Mouse (Mus musculus): ENCODE measurements at regions not wholly inside any gene's neighbourhood (a gene's known extent, or its start where the extent isn't known, plus 50 kb on each side); places are given as distances from the start of the nearest gene placed in this dataset.

- TF ChIP-seq EP300 (IDR thresholded peaks at IDR 0.05) (no peak), CTCF (IDR thresholded peaks at IDR 0.05) (peak; percentile 67)
- no peak overlapping the region for H3K4me3 ChIP-seq (ENCODE audit: low read depth, low read length)
- H3K4me2 ChIP-seq (replicated peaks; ENCODE audit: low read depth, low read length) = no peak overlapping the region
- H3K9ac ChIP-seq (replicated peaks; ENCODE audit: low read depth) = no peak overlapping the region
- H3K27ac ChIP-seq (ENCODE audit: low read length) = no peak overlapping the region
- no peaks in the 10 kb centered on the region for H3K36me3 ChIP-seq (ENCODE audit: insufficient read depth, low read length)
- DNase-seq (ENCODE audit: low spot score) = peak; percentile 85
- H3K9me3 ChIP-seq (ENCODE audit: low read length) = no peaks in the 10 kb centered on the region
- WGBS = 46% methylated on average over 14 of the region's 14 CpGs
- H3K27me3 ChIP-seq (replicated peaks; ENCODE audit: insufficient read depth, low read length) = no peaks in the 10 kb centered on the region
- ATAC-seq = no peak
- H3K4me1 ChIP-seq (ENCODE audit: insufficient read depth, low read depth, low read length) = no peaks in the 10 kb centered on the region
Measured at GRCm38 (mm10) chr3:29812480-29813240, 730.8 kb downstream of the Egfem1 start.

- Histone ChIP-seq H3K9ac (replicated peaks; ENCODE audit: low read depth) (no peak overlapping the region), H3K4me3 (ENCODE audit: low read depth, low read length) (no peak overlapping the region), H3K36me3 (ENCODE audit: insufficient read depth, low read length) (no peaks in the 10 kb centered on the region), H3K27me3 (replicated peaks; ENCODE audit: insufficient read depth, low read length) (no peaks in the 10 kb centered on the region), H3K4me2 (replicated peaks; ENCODE audit: low read depth, low read length) (no peak overlapping the region), H3K9me3 (ENCODE audit: low read length) (no peaks in the 10 kb centered on the region), H3K27ac (ENCODE audit: low read length) (no peak overlapping the region), H3K4me1 (ENCODE audit: insufficient read depth, low read depth, low read length) (no peaks in the 10 kb centered on the region)
- no peak for DNase-seq (ENCODE audit: low spot score)
- 75% methylated on average over 2 of the region's 2 CpGs for WGBS
- ATAC-seq = no peak
- TF ChIP-seq EP300 (IDR thresholded peaks at IDR 0.05) (no peak), CTCF (IDR thresholded peaks at IDR 0.05) (no peak)
Measured at GRCm38 (mm10) chr3:29806046-29806445, 724.2 kb downstream of the Egfem1 start.

GRCm38 (mm10) chr3:29803456-29803855 lies 721.6 kb downstream of the Egfem1 start:
- ATAC-seq = no peak
- 43% methylated on average over 5 of the region's 5 CpGs for WGBS
- Histone ChIP-seq H3K36me3 (ENCODE audit: insufficient read depth, low read length) (no peaks in the 10 kb centered on the region), H3K4me3 (ENCODE audit: low read depth, low read length) (no peak overlapping the region), H3K9ac (replicated peaks; ENCODE audit: low read depth) (no peak overlapping the region), H3K4me1 (ENCODE audit: insufficient read depth, low read depth, low read length) (no peaks in the 10 kb centered on the region), H3K27ac (ENCODE audit: low read length) (no peak overlapping the region), H3K9me3 (ENCODE audit: low read length) (no peaks in the 10 kb centered on the region), H3K27me3 (replicated peaks; ENCODE audit: insufficient read depth, low read length) (no peaks in the 10 kb centered on the region), H3K4me2 (replicated peaks; ENCODE audit: low read depth, low read length) (no peak overlapping the region)
- no peak for DNase-seq (ENCODE audit: low spot score)
- TF ChIP-seq CTCF (IDR thresholded peaks at IDR 0.05) (no peak), EP300 (IDR thresholded peaks at IDR 0.05) (no peak)

- no peaks in the 10 kb centered on the region for H3K36me3 ChIP-seq (ENCODE audit: insufficient read depth, low read length)
- no peaks in the 10 kb centered on the region for H3K9me3 ChIP-seq (ENCODE audit: low read length)
- H3K9ac ChIP-seq (replicated peaks; ENCODE audit: low read depth) = no peak overlapping the region
- WGBS = 49% methylated on average over 3 of the region's 3 CpGs
- no peaks in the 10 kb centered on the region for H3K4me1 ChIP-seq (ENCODE audit: insufficient read depth, low read depth, low read length)
- no peak for ATAC-seq
- DNase-seq (ENCODE audit: low spot score) = no peak
- TF ChIP-seq CTCF (IDR thresholded peaks at IDR 0.05) (no peak), EP300 (IDR thresholded peaks at IDR 0.05) (no peak)
- H3K4me3 ChIP-seq (ENCODE audit: low read depth, low read length) = no peak overlapping the region
- H3K4me2 ChIP-seq (replicated peaks; ENCODE audit: low read depth, low read length) = no peak overlapping the region
- no peaks in the 10 kb centered on the region for H3K27me3 ChIP-seq (replicated peaks; ENCODE audit: insufficient read depth, low read length)
- no peak overlapping the region for H3K27ac ChIP-seq (ENCODE audit: low read length)
Measured at GRCm38 (mm10) chr3:29801081-29801480, 719.3 kb downstream of the Egfem1 start.

- WGBS = 78% methylated on average over 3 of the region's 3 CpGs
Measured at GRCm38 (mm10) chr3:29774365-29774764, 692.5 kb downstream of the Egfem1 start.

GRCm38 (mm10) chr3:29771194-29771593 lies 689.4 kb downstream of the Egfem1 start:
- no peak overlapping the region for H3K27ac ChIP-seq (ENCODE audit: low read length)

More at GRCm38 (mm10) chr3:29774365-29774764, 692.5 kb downstream of the Egfem1 start:
- DNase-seq (ENCODE audit: low spot score) (no peak), ATAC-seq (no peak)
- Histone ChIP-seq H3K9me3 (ENCODE audit: low read length) (no peaks in the 10 kb centered on the region), H3K27me3 (replicated peaks; ENCODE audit: insufficient read depth, low read length) (no peaks in the 10 kb centered on the region), H3K4me1 (ENCODE audit: insufficient read depth, low read depth, low read length) (no peaks in the 10 kb centered on the region), H3K36me3 (ENCODE audit: insufficient read depth, low read length) (no peaks in the 10 kb centered on the region), H3K4me2 (replicated peaks; ENCODE audit: low read depth, low read length) (no peak overlapping the region), H3K9ac (replicated peaks; ENCODE audit: low read depth) (no peak overlapping the region), H3K27ac (ENCODE audit: low read length) (no peak overlapping the region), H3K4me3 (ENCODE audit: low read depth, low read length) (no peak overlapping the region)
- TF ChIP-seq CTCF (IDR thresholded peaks at IDR 0.05) (no peak), EP300 (IDR thresholded peaks at IDR 0.05) (no peak)

More at GRCm38 (mm10) chr3:29771194-29771593, 689.4 kb downstream of the Egfem1 start:
- no peak overlapping the region for H3K4me3 ChIP-seq (ENCODE audit: low read depth, low read length)
- 67% methylated on average over 1 of the region's 1 CpGs for WGBS
- no peak overlapping the region for H3K4me2 ChIP-seq (replicated peaks; ENCODE audit: low read depth, low read length)
- ATAC-seq (no peak), DNase-seq (ENCODE audit: low spot score) (no peak)
- H3K9me3 ChIP-seq (ENCODE audit: low read length) = no peaks in the 10 kb centered on the region
- H3K4me1 ChIP-seq (ENCODE audit: insufficient read depth, low read depth, low read length) = no peaks in the 10 kb centered on the region
- no peaks in the 10 kb centered on the region for H3K27me3 ChIP-seq (replicated peaks; ENCODE audit: insufficient read depth, low read length)
- no peak overlapping the region for H3K9ac ChIP-seq (replicated peaks; ENCODE audit: low read depth)
- no peaks in the 10 kb centered on the region for H3K36me3 ChIP-seq (ENCODE audit: insufficient read depth, low read length)
- TF ChIP-seq CTCF (IDR thresholded peaks at IDR 0.05) (no peak), EP300 (IDR thresholded peaks at IDR 0.05) (no peak)

Measured in lung, postnatal 0 days (tissue).